Mouse (Mus musculus): ENCODE data around the gene Nr2f1. TPM values are rescaled to one million over a fixed set of nuclear protein-coding genes. Genes with fewer than 3 reads are reported as not detected.

The Nr2f1 gene
- polyA plus RNA-seq (2021; fragmentation: Nextera tagmentation), result 29.0 and 40.9 TPM in 2 replicates
- long read RNA-seq, experiment 1, transcript Nr2f1-201 (3 exons, 3,207 nt), result major isoform, 13 of 36 reads
- long read RNA-seq, experiment 1, partial matches to known transcripts, result 9 of 36 reads
- long read RNA-seq, experiment 1, other reads (novel, unspliced or antisense), result 10 of 36 reads
- long read RNA-seq, experiment 2, transcript Nr2f1-201 (3 exons, 3,207 nt), result major isoform, 16 of 70 reads
- long read RNA-seq, experiment 2, partial matches to known transcripts, result 20 of 70 reads
- long read RNA-seq, experiment 2, other reads (novel, unspliced or antisense), result 30 of 70 reads

GRCm38 (mm10) chr13:78199642-78200160 is at the start of gene Nr2f1:
Gene Nr2f1 (minus strand): TSS chr13:78199757.

Other genes starting within 250 kb of the Nr2f1 start
- gene Pou5f2, start 174.9 kb downstream of the Nr2f1 start, polyA plus RNA-seq (2021; fragmentation: Nextera tagmentation), result not detected in 2 replicates

All from left cerebral cortex, adult 6 months (tissue).